Mouse (Mus musculus) embryonic facial prominence, embryonic 11.5 days (tissue): ENCODE measurements at regions not wholly inside any gene's neighbourhood (a gene's known extent, or its start where the extent isn't known, plus 50 kb on each side); places are given as distances from the start of the nearest gene placed in this dataset.

Experiments
- ATAC-seq: fragments of 200-750 bp; cut with Nextera tagmentation; replicated peaks from 2 replicates; pipeline ENCODE4 v1.8.0; 2017; ENCODE audit warnings: low read depth; ENCODE audit not compliant: insufficient number of reproducible peaks, low FRiP score, low TSS enrichment
- DNase-seq: peaks from one replicate; pipeline ENCODE4 v3.0.0-alpha.2; 2015; ENCODE audit warnings: low spot score
- H3K27ac ChIP-seq: fragments of 300-500 bp; sonication (generic); replicated peaks from 2 replicates; pipeline ENCODE4 v1.5.1; 2014; ENCODE audit warnings: mild to moderate bottlenecking, low read depth, low read length, control low read depth
- H3K27me3 ChIP-seq: fragments of 300-500 bp; sonication (generic); 2 replicates; pipeline ENCODE4 v1.6.1; 2014; ENCODE audit warnings: mild to moderate bottlenecking, low read length, moderate library complexity, mixed read lengths; ENCODE audit not compliant: control insufficient read depth, insufficient read depth
- H3K36me3 ChIP-seq: fragments of 300-500 bp; sonication (generic); replicated peaks from 2 replicates; pipeline ENCODE4 v1.6.1; 2014; ENCODE audit warnings: low read depth, mild to moderate bottlenecking, low read length, moderate library complexity, mixed read lengths; ENCODE audit not compliant: control insufficient read depth, insufficient read depth
- H3K4me1 ChIP-seq: fragments of 300-500 bp; sonication (generic); 2 replicates; pipeline ENCODE4 v1.6.1; 2014; ENCODE audit warnings: low read length, mixed read lengths; ENCODE audit not compliant: control insufficient read depth, insufficient read depth
- H3K4me2 ChIP-seq: fragments of 300-500 bp; sonication (generic); 2 replicates; pipeline ENCODE4 v1.6.1; 2014; ENCODE audit warnings: low read depth, mild to moderate bottlenecking, control low read depth, low read length, moderate library complexity
- H3K4me3 ChIP-seq: fragments of 300-500 bp; sonication (generic); 2 replicates; pipeline ENCODE4 v1.5.1; 2014; ENCODE audit warnings: low read depth, low read length, control low read depth
- H3K9ac ChIP-seq: fragments of 300-500 bp; sonication (generic); replicated peaks from 2 replicates; pipeline ENCODE4 v1.6.1; 2014; ENCODE audit warnings: mild to moderate bottlenecking, control low read depth, low read length
- H3K9me3 ChIP-seq: fragments of 300-500 bp; sonication (generic); replicated peaks from 2 replicates; pipeline ENCODE4 v1.6.1; 2016; ENCODE audit warnings: mild to moderate bottlenecking, low read length, inconsistent platforms, mixed read lengths; ENCODE audit not compliant: control insufficient read depth
- WGBS: fragments of 180-500 bp; shearing (Covaris S2); extraction: QIAGEN DNeasy Blood & Tissue Kit; methylation state at CpG from one replicate; pipeline ENCODE4 v1.1.7; 2014; 5-methylcytosine and 5-hydroxymethylcytosine counted together

DNA sequence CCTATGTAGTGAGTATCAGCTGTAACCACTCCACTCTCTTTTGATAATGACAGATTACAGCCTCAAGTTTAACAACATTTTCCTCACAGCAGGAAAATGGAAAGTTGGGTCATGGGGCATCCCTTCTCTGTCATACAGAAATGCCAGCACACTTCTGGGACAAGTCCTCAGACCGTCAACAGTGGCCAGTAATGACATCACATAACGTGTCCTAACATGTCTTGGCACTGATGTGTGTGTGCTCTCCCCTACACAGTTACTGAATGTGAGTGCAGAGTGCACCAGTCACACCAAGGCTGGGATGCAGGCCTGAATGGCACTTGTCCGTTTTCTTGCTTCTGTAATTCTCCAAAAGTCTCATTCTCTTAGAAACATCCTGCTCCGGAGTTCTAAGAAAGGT lies 132.0 kb upstream of the Lrig3 start:
- no peak for ATAC-seq
- H3K27ac ChIP-seq, result no peak overlapping the region
- H3K9ac ChIP-seq, result no peak overlapping the region

DNA sequence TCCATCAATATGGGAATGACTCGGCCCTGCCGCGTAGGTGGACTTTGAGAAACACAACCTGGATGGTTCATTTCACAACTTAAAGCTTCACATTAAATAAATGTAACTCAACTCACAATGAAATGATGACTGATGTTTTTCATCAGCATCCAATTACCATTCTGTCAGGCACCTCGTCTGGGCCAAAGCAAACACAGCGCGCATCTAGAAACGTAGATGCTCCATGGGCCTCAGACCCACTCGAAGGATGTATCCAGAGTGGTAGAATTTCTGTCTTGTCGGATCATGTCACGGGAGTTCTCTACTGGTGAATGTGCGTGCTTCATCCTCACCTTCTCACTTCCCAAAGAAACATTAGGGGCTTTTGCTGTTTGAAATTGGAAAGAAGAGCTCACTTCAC lies 127.0 kb upstream of the Lrig3 start:
- Histone ChIP-seq H3K36me3 (no peaks in the 10 kb centered on the region), H3K27ac (no peak overlapping the region), H3K4me2 (no peak overlapping the region), H3K27me3 (no peaks in the 10 kb centered on the region), H3K4me3 (no peak overlapping the region), H3K9me3 (no peaks in the 10 kb centered on the region), H3K9ac (no peak overlapping the region), H3K4me1 (peaks cover 6% of the 10 kb centered on the region)
- DNase-seq (peak; percentile 29), ATAC-seq (no peak)
- 63% methylated on average over 11 of the region's 11 CpGs for WGBS

More for the DNA sequence above, 132.0 kb upstream of the Lrig3 start:
- no peak overlapping the region for H3K4me3 ChIP-seq
- no peak for DNase-seq
- H3K27me3 ChIP-seq, result no peaks in the 10 kb centered on the region
- H3K4me1 ChIP-seq, result peaks cover 3% of the 10 kb centered on the region
- no peak overlapping the region for H3K4me2 ChIP-seq
- WGBS, result 82% methylated on average over 4 of the region's 4 CpGs
- H3K36me3 ChIP-seq, result no peaks in the 10 kb centered on the region
- H3K9me3 ChIP-seq, result no peaks in the 10 kb centered on the region

DNA sequence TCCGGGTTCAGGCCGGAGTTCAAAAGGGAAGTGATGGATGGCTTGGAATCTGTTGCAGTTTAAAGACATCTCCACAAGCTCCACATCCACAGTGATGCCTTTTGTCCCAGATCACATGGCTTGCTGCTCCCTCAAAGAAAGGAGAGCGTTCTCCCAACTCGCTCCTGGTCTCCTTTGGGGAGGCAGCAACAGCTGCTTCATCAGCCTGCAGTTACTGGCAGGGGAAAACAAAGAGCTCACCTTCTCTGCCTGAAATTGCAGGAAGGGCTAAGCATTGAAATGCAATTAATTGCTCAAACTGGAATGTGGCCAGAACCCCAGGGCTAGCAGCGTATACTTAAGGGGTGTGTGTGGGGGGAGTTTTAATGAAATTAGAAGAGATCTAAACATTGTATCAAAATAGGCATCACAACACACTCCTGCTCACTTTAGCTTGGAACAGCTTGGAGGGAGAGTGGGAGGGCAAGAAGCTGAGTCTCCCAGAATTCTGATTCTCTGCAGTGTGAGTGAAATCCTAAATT lies 126.3 kb upstream of the Lrig3 start:
- no peaks in the 10 kb centered on the region for H3K9me3 ChIP-seq
- peaks cover 6% of the 10 kb centered on the region for H3K4me1 ChIP-seq
- H3K27ac ChIP-seq, result no peak overlapping the region
- no peaks in the 10 kb centered on the region for H3K27me3 ChIP-seq
- no peaks in the 10 kb centered on the region for H3K36me3 ChIP-seq
- DNase-seq (peak; percentile 35), ATAC-seq (no peak)
- WGBS, result 24% methylated on average over 5 of the region's 5 CpGs
- no peak overlapping the region for H3K4me2 ChIP-seq
- no peak overlapping the region for H3K4me3 ChIP-seq
- no peak overlapping the region; the same call in 1 of the 2 replicates for H3K9ac ChIP-seq

DNA sequence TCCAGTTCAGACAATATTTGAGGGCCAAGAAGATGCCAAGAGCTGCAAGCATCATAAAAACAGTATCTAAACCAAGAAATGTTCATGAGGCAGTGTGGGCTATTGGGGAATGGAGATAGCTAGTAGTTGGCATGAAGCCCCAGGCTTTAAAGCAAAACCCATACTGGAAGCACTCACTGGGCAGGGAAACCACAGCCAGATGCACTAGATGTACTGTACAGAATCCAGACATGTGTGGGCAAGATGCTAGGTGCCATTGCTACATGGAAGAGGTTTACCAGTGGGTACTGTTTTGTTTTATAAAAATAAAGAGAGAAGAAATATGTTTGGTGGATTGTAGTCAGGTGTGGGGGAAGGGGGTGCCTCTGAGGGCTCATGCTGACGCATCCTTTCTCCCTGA lies 125.6 kb upstream of the Lrig3 start:
- 97% methylated on average over 1 of the region's 1 CpGs for WGBS
- H3K4me3 ChIP-seq, result no peak overlapping the region
- no peaks in the 10 kb centered on the region for H3K36me3 ChIP-seq
- H3K9me3 ChIP-seq, result no peaks in the 10 kb centered on the region
- H3K27ac ChIP-seq, result no peak overlapping the region
- ATAC-seq, result no peak
- H3K27me3 ChIP-seq, result no peaks in the 10 kb centered on the region
- H3K4me2 ChIP-seq, result no peak overlapping the region
- H3K9ac ChIP-seq, result no peak overlapping the region
- H3K4me1 ChIP-seq, result peaks cover 6% of the 10 kb centered on the region
- DNase-seq, result no peak

- no peaks in the 10 kb centered on the region for H3K9me3 ChIP-seq
- H3K36me3 ChIP-seq, result no peaks in the 10 kb centered on the region
- H3K9ac ChIP-seq, result no peak overlapping the region
- WGBS, result 29% methylated on average over 9 of the region's 9 CpGs
- H3K4me2 ChIP-seq, result no peak overlapping the region
- peaks cover 3% of the 10 kb centered on the region; the same call in 1 of the 2 replicates for H3K4me1 ChIP-seq
- peak; percentile 47 for DNase-seq
- 0 out of 2 replicates have a peak, but pooled peaks have one; percentile 19 for ATAC-seq
- H3K27me3 ChIP-seq, result no peaks in the 10 kb centered on the region
- no peak overlapping the region; the same call in 1 of the 2 replicates for H3K27ac ChIP-seq
- H3K4me3 ChIP-seq, result no peak overlapping the region
Measured at GRCm38 (mm10) chr10:125844336-125844865, 121.6 kb upstream of the Lrig3 start.

DNA sequence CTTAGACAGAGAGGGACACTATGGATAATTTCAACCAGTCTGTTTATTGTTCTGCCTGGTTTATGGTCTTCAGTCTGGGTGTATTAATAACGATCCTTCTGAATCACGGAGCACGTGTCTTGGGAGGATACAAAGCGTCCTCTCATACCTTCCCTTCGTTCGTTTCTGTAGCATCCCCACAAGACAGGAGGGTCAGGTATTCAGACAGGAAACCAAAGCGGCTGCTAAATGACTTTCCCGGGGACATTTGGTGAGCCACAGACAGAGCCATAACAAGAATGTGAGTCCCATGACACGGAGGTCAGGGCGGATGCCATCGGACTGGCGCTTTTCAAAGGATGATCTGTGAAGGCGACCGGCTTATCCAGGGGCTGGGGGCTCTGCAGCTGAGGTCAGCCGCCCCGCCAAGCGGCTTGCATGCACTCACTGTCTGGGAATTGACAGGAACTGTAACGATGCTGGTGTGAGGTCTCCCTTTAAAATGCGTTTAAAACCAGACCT lies 120.9 kb upstream of the Lrig3 start:
- ATAC-seq (peak; percentile 67; the same call in 1 of the 2 replicates), DNase-seq (peak; percentile 58)
- Histone ChIP-seq H3K36me3 (no peaks in the 10 kb centered on the region), H3K9me3 (no peaks in the 10 kb centered on the region), H3K9ac (0 out of 2 replicates have a peak overlapping the region, but pooled peaks have one; percentile 19), H3K27ac (no peak overlapping the region; the same call in 1 of the 2 replicates), H3K27me3 (no peaks in the 10 kb centered on the region), H3K4me2 (peak overlapping the region; percentile 21), H3K4me3 (no peak overlapping the region), H3K4me1 (no peaks in the 10 kb centered on the region; the same call in 1 of the 2 replicates)
- WGBS, result 4% methylated on average over 19 of the region's 19 CpGs

- H3K4me3 ChIP-seq, result no peak overlapping the region
- H3K36me3 ChIP-seq, result no peaks in the 10 kb centered on the region
- ATAC-seq (no peak), DNase-seq (no peak)
- H3K9me3 ChIP-seq, result no peaks in the 10 kb centered on the region
- no peaks in the 10 kb centered on the region for H3K27me3 ChIP-seq
- 64% methylated on average over 9 of the region's 9 CpGs for WGBS
- no peak overlapping the region for H3K9ac ChIP-seq
- H3K4me1 ChIP-seq, result no peaks in the 10 kb centered on the region
- no peak overlapping the region for H3K27ac ChIP-seq
- no peak overlapping the region for H3K4me2 ChIP-seq
Measured at GRCm38 (mm10) chr10:125850370-125850769, 115.6 kb upstream of the Lrig3 start.

DNA sequence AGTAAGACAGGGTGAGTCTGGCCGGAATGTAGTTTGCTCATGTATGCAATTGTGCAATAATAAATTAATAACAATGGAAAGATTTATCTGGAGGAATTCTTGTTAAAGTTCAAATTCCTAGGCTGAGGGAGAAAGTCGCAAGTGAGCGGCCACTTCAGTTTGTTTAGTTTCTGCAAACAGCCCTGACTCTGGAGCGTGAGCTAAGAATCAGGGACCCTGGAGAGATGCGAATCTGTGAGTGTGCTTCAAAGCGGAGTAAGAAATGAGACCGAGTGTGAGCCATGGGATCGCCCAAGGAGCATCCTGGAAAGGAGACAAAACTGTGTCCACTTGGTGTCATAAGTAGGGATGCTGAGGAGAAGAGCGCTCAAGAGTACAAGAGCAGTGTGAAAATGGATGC lies 104.2 kb upstream of the Lrig3 start:
- H3K4me3 ChIP-seq, result no peak overlapping the region
- 85% methylated on average over 9 of the region's 9 CpGs for WGBS
- H3K27me3 ChIP-seq, result no peaks in the 10 kb centered on the region
- H3K27ac ChIP-seq, result no peak overlapping the region
- H3K9me3 ChIP-seq, result no peaks in the 10 kb centered on the region
- H3K9ac ChIP-seq, result no peak overlapping the region
- H3K4me1 ChIP-seq, result no peaks in the 10 kb centered on the region
- ATAC-seq (no peak), DNase-seq (no peak)
- no peaks in the 10 kb centered on the region for H3K36me3 ChIP-seq
- H3K4me2 ChIP-seq, result no peak overlapping the region
